ENCODE assay signal across 17 mouse cellular contexts in genomic region chr11:103113771-103114170, GRCm38 (mm10). TPM values are rescaled to one million over a fixed set of nuclear protein-coding genes. Genes with fewer than 3 reads are reported as not detected.
DNase-seq lines count a peak whose midpoint lies in the region; ATAC-seq and TF ChIP-seq lines count a peak whose summit lies in the region.
"Had no signal": no experiment of that assay in that cellular context is flagged by ENCODE, and none has a peak within 500 bp of the region (broad histone marks: within the 10 kb centered on the region; RNA-seq: fewer than 3 reads in every experiment).

No protein-coding gene starts in this region.

- 83% methylated on average over 4 of the region's 4 CpGs for WGBS in hindbrain, embryonic 14.5 days

- intact Hi-C loops in gastrocnemius, adult 2 months (cut with DNase I) = no loop called here
- intact Hi-C loops in gastrocnemius, postnatal 36 days (cut with DNase I) = no loop called here

- H3K4me2 ChIP-seq in hindbrain, embryonic 14.5 days (replicated peaks) = no peak overlapping the region

- H3K36me3 ChIP-seq in hindbrain, embryonic 14.5 days (replicated peaks; ENCODE audit: control insufficient read depth, insufficient read depth) = no peaks in the 10 kb centered on the region
- H3K36me3 ChIP-seq: hindbrain, embryonic 13.5 days; intestine, embryonic 15.5 days; midbrain, embryonic 10.5 days; neural tube, embryonic 13.5 days had no signal

- H3K27ac ChIP-seq in gastrocnemius, adult 2 months = peak overlapping the region; percentile 94
- no peak overlapping the region for H3K27ac ChIP-seq in embryonic fibroblast, embryonic 13.5 days (ENCODE audit: insufficient read depth, low read length)
- no peak overlapping the region for H3K27ac ChIP-seq in hindbrain, embryonic 14.5 days
- H3K27ac ChIP-seq: hindbrain, embryonic 13.5 days; intestine, embryonic 15.5 days; neural tube, embryonic 13.5 days had no signal

- H3K9me3 ChIP-seq in hindbrain, embryonic 14.5 days (ENCODE audit: control insufficient read depth, low read length) = no peaks in the 10 kb centered on the region
- H3K9me3 ChIP-seq: hindbrain, embryonic 13.5 days; intestine, embryonic 15.5 days; midbrain, embryonic 10.5 days; neural tube, embryonic 13.5 days had no signal

- H3K4me3 ChIP-seq in gastrocnemius, adult 2 months = no peak overlapping the region
- no peak overlapping the region for H3K4me3 ChIP-seq in embryonic fibroblast, embryonic 13.5 days (ENCODE audit: insufficient read depth, low read length)
- no peak overlapping the region for H3K4me3 ChIP-seq in hindbrain, embryonic 14.5 days (replicated peaks; ENCODE audit: low read length)

- H3K4me1 ChIP-seq in embryonic fibroblast, embryonic 13.5 days (ENCODE audit: control insufficient read depth, insufficient read depth, low read length) = no peaks in the 10 kb centered on the region; the same call in 1 of the 2 replicates
- H3K4me1 ChIP-seq in hindbrain, embryonic 14.5 days (replicated peaks; ENCODE audit: control insufficient read depth, insufficient read depth, low read length) = peaks cover 25% of the 10 kb centered on the region

- DNase-seq in gastrocnemius, adult 2 months = no peak
- no peak for DNase-seq in gastrocnemius, postnatal 36 days
- DNase-seq in urinary bladder, postnatal 14 days (ENCODE audit: low spot score) = peak; percentile 12
- DNase-seq in urinary bladder, adult 2 months (ENCODE audit: low spot score) = no peak
- DNase-seq in hindbrain, embryonic 14.5 days (ENCODE audit: low spot score) = no peak
- DNase-seq: adrenal gland, postnatal 25 days; cerebellum, adult 9-10 months; lung, adult 2 months; right cerebral cortex, postnatal 25 days; thymus, postnatal 4 days had no signal

- H3K27me3 ChIP-seq in hindbrain, embryonic 14.5 days (ENCODE audit: control insufficient read depth, insufficient read depth, low read length) = peaks cover 34% of the 10 kb centered on the region
- H3K27me3 ChIP-seq: intestine, embryonic 15.5 days had no signal

- TF ChIP-seq POLR2A in embryonic fibroblast, embryonic 13.5 days (IDR thresholded peaks at IDR 0.05; ENCODE audit: low read depth, low read length) = 0 out of 2 replicates have a peak, but pooled peaks have one; percentile 19

- no peak for ATAC-seq in hindbrain, embryonic 14.5 days (ENCODE audit: low FRiP score)
- ATAC-seq in activated CD4-positive, CD25-positive, alpha-beta regulatory T cell, adult 4 months = no peak
- ATAC-seq: forebrain, embryonic 14.5 days; intestine, embryonic 15.5 days had no signal

- no peak overlapping the region for H3K9ac ChIP-seq in hindbrain, embryonic 14.5 days
- H3K9ac ChIP-seq: hindbrain, embryonic 13.5 days; intestine, embryonic 15.5 days had no signal

- no peak for TF ChIP-seq CTCF in gastrocnemius, adult 2 months (IDR thresholded peaks at IDR 0.05)
- TF ChIP-seq CTCF in embryonic fibroblast, embryonic 13.5 days (IDR thresholded peaks at IDR 0.05; ENCODE audit: borderline replicate concordance, insufficient read depth, low read length) = no peak

RNA-seq across cellular contexts. Expression of gene Hexim1, which starts 2.3 kb away (rescaled TPM):
- total RNA-seq in gastrocnemius, adult 2 months (2021) = 10 to 100 TPM; 18.6 to 21.8 TPM
- total RNA-seq in gastrocnemius, postnatal 36 days (2021) = 10 to 100 TPM; 14.7 to 17.0 TPM
- 28.4 and 29.3 TPM in 2 replicates for polyA plus RNA-seq in urinary bladder, adult 2 months (2012; rRNA removed)
- polyA plus RNA-seq in embryonic fibroblast, embryonic 13.5 days (2011; ENCODE audit: insufficient read length, low read depth, missing spikeins) = 16.8 and 19.0 TPM in 2 replicates
- polyA plus RNA-seq in hindbrain, embryonic 14.5 days (2014; fragmentation: Nextera tagmentation; extraction: Ambion mirVana) = 5.3 and 5.6 TPM in 2 replicates
- polyA plus RNA-seq in activated CD4-positive, CD25-positive, alpha-beta regulatory T cell, adult 4 months (2017; shearing (Covaris generic)) = 1 to 10 TPM; 3.4 TPM

RNA-seq across cellular contexts. Expression of gene Acbd4, which starts 12.3 kb away (rescaled TPM):
- 10 to 100 TPM; 24.2 to 28.6 TPM for total RNA-seq in gastrocnemius, adult 2 months (2021)
- total RNA-seq in gastrocnemius, postnatal 36 days (2021) = 10 to 100 TPM; 26.8 to 31.1 TPM
- 59.4 and 76.0 TPM in 2 replicates for polyA plus RNA-seq in urinary bladder, adult 2 months (2012; rRNA removed)
- polyA plus RNA-seq in embryonic fibroblast, embryonic 13.5 days (2011; ENCODE audit: insufficient read length, low read depth, missing spikeins) = 23.3 and 24.3 TPM in 2 replicates
- 8.3 and 10.6 TPM in 2 replicates for polyA plus RNA-seq in hindbrain, embryonic 14.5 days (2014; fragmentation: Nextera tagmentation; extraction: Ambion mirVana)
- polyA plus RNA-seq in activated CD4-positive, CD25-positive, alpha-beta regulatory T cell, adult 4 months (2017; shearing (Covaris generic)) = 10 to 100 TPM; 18.4 to 24.0 TPM

RNA-seq across cellular contexts. Expression of gene Plcd3, which starts 12.3 kb away (rescaled TPM):
- total RNA-seq in gastrocnemius, adult 2 months (2021) = 1 to 10 TPM; 4.6 to 5.9 TPM
- total RNA-seq in gastrocnemius, postnatal 36 days (2021) = 1 to 10 TPM; 3.8 to 4.0 TPM
- polyA plus RNA-seq in urinary bladder, adult 2 months (2012; rRNA removed) = 30.9 and 36.8 TPM in 2 replicates
- 5.6 and 7.1 TPM in 2 replicates for polyA plus RNA-seq in embryonic fibroblast, embryonic 13.5 days (2011; ENCODE audit: insufficient read length, low read depth, missing spikeins)
- polyA plus RNA-seq in hindbrain, embryonic 14.5 days (2014; fragmentation: Nextera tagmentation; extraction: Ambion mirVana) = 1.7 and 1.9 TPM in 2 replicates
- under 1 TPM in 1 of 2 experiments, not detected in 1; 0.20 TPM for polyA plus RNA-seq in activated CD4-positive, CD25-positive, alpha-beta regulatory T cell, adult 4 months (2017; shearing (Covaris generic))

RNA-seq across cellular contexts. Expression of gene Hexim2, which starts 18.5 kb away (rescaled TPM):
- total RNA-seq in gastrocnemius, adult 2 months (2021) = 1 to 10 TPM; 2.0 to 3.6 TPM
- total RNA-seq in gastrocnemius, postnatal 36 days (2021) = 1 to 10 TPM; 2.1 to 2.9 TPM
- 4.1 and 4.5 TPM in 2 replicates for polyA plus RNA-seq in urinary bladder, adult 2 months (2012; rRNA removed)
- polyA plus RNA-seq in embryonic fibroblast, embryonic 13.5 days (2011; ENCODE audit: insufficient read length, low read depth, missing spikeins) = 2.3 and 3.1 TPM in 2 replicates
- polyA plus RNA-seq in hindbrain, embryonic 14.5 days (2014; fragmentation: Nextera tagmentation; extraction: Ambion mirVana) = 20.9 and 24.2 TPM in 2 replicates
- 1 to 10 TPM; 2.2 to 3.6 TPM for polyA plus RNA-seq in activated CD4-positive, CD25-positive, alpha-beta regulatory T cell, adult 4 months (2017; shearing (Covaris generic))

RNA-seq across cellular contexts. Expression of gene Fmnl1, which starts 57.1 kb away (rescaled TPM):
- 1 to 10 TPM; 4.2 to 5.7 TPM for total RNA-seq in gastrocnemius, adult 2 months (2021)
- 1 to 10 TPM; 3.6 to 5.6 TPM for total RNA-seq in gastrocnemius, postnatal 36 days (2021)
- polyA plus RNA-seq in urinary bladder, adult 2 months (2012; rRNA removed) = 6.4 and 6.6 TPM in 2 replicates
- 1.1 TPM in 1 of 2 replicates, not detected in the other for polyA plus RNA-seq in embryonic fibroblast, embryonic 13.5 days (2011; ENCODE audit: insufficient read length, low read depth, missing spikeins)
- 6.1 and 8.0 TPM in 2 replicates for polyA plus RNA-seq in hindbrain, embryonic 14.5 days (2014; fragmentation: Nextera tagmentation; extraction: Ambion mirVana)
- polyA plus RNA-seq in activated CD4-positive, CD25-positive, alpha-beta regulatory T cell, adult 4 months (2017; shearing (Covaris generic)) = 10 to 100 TPM; 60.0 to 62.7 TPM
